Mouse (Mus musculus) cortical plate, adult 2 months (tissue): Measurements from ENCODE around the gene Gm20767. TPM values are rescaled to one million over a fixed set of nuclear protein-coding genes. Genes with fewer than 3 reads are reported as not detected.

Experiments used
- polyA plus RNA-seq: library from polyadenylated mRNA; depleted of rRNA; stranded (reverse); fragments of >200 nt; gene quantifications from 2 replicates; pipeline ENCODE4 v1.2.3, GENCODE M21; 2012; rRNA removed

The Gm20767 gene
- polyA plus RNA-seq, 1 experiment: not detected

Other genes with a start within 250 kb of the Gm20767 start
- not detected in 2 replicates for gene Tcstv1, start 245.5 kb upstream of the Gm20767 start, polyA plus RNA-seq
- gene Gm21761, start 211.0 kb upstream of the Gm20767 start, polyA plus RNA-seq: not detected in 2 replicates
- gene B020031M17Rik, start 189.4 kb upstream of the Gm20767 start, polyA plus RNA-seq: not detected in 2 replicates
- not detected in 2 replicates for gene Gm36079, start 113.2 kb upstream of the Gm20767 start, polyA plus RNA-seq
- not detected in 2 replicates for gene Gm21188, start 88.1 kb upstream of the Gm20767 start, polyA plus RNA-seq
- not detected in 2 replicates for gene Gm21818, start 32.2 kb downstream of the Gm20767 start, polyA plus RNA-seq
- gene Gm21762, start 75.7 kb downstream of the Gm20767 start, polyA plus RNA-seq: not detected in 2 replicates
- not detected in 2 replicates for gene Gm21731, start 98.9 kb downstream of the Gm20767 start, polyA plus RNA-seq
- gene AF067061, start 122.9 kb downstream of the Gm20767 start, polyA plus RNA-seq: not detected in 2 replicates
- 0.13 and 0.46 TPM in 2 replicates for gene BC147527, start 160.1 kb downstream of the Gm20767 start, polyA plus RNA-seq
- not detected in 2 replicates for gene Tcstv3, start 176.6 kb downstream of the Gm20767 start, polyA plus RNA-seq